Mouse (Mus musculus): ENCODE measurements at regions not wholly inside any gene's neighbourhood (a gene's known extent, or its start where the extent isn't known, plus 50 kb on each side); places are given as distances from the start of the nearest gene placed in this dataset.

GRCm38 (mm10) chr4:40053391-40053790 lies 89.5 kb upstream of the Aco1 start:
- Histone ChIP-seq H3K4me1 (ENCODE audit: control insufficient read depth in 2 of 2, insufficient read depth in 2 of 2, low read length in 2 of 2) (no peaks in the 10 kb centered on the region), H3K27me3 (ENCODE audit: control insufficient read depth, insufficient read depth, low read length) (no peaks in the 10 kb centered on the region), H3K4me2 (ENCODE audit: low read length) (no peak overlapping the region), H3K9me3 (ENCODE audit: control insufficient read depth, low read length) (no peaks in the 10 kb centered on the region), H3K9ac (ENCODE audit: low read length) (no peak overlapping the region), H3K36me3 (ENCODE audit: control insufficient read depth, insufficient read depth, low read length) (no peaks in the 10 kb centered on the region), H3K27ac (replicated peaks in 1 of 2; ENCODE audit: control insufficient read depth in 1 of 2, insufficient read depth in 1 of 2, low read depth in 2 of 2, low read length in 2 of 2) (no peak overlapping the region), H3K4me3 (ENCODE audit: control insufficient read depth in 1 of 2, insufficient read depth in 1 of 2, low read depth in 1 of 2, low read length in 2 of 2) (no peak overlapping the region)
- no peak for ATAC-seq (ENCODE audit: insufficient number of reproducible peaks, insufficient read depth, low FRiP score, low read depth)
- 62% methylated on average over 2 of the region's 2 CpGs for WGBS

- Histone ChIP-seq H3K9ac (ENCODE audit: low read length) (no peak overlapping the region), H3K4me3 (ENCODE audit: control insufficient read depth in 1 of 2, insufficient read depth in 1 of 2, low read depth in 1 of 2, low read length in 2 of 2) (no peak overlapping the region), H3K4me1 (ENCODE audit: control insufficient read depth in 2 of 2, insufficient read depth in 2 of 2, low read length in 2 of 2) (no peaks in the 10 kb centered on the region), H3K36me3 (ENCODE audit: control insufficient read depth, insufficient read depth, low read length) (no peaks in the 10 kb centered on the region), H3K27ac (replicated peaks in 1 of 2; ENCODE audit: control insufficient read depth in 1 of 2, insufficient read depth in 1 of 2, low read depth in 2 of 2, low read length in 2 of 2) (no peak overlapping the region), H3K9me3 (ENCODE audit: control insufficient read depth, low read length) (peaks cover 4% of the 10 kb centered on the region; the same call in 1 of the 2 replicates), H3K4me2 (ENCODE audit: low read length) (no peak overlapping the region), H3K27me3 (ENCODE audit: control insufficient read depth, insufficient read depth, low read length) (no peaks in the 10 kb centered on the region)
- no peak for ATAC-seq (ENCODE audit: insufficient number of reproducible peaks, insufficient read depth, low FRiP score, low read depth)
- WGBS = 78% methylated on average over 3 of the region's 3 CpGs
These were observed 79.0 kb upstream of the Aco1 start for GRCm38 (mm10) chr4:40063751-40064456.

GRCm38 (mm10) chr4:40064457-40064836 lies 78.4 kb upstream of the Aco1 start:
- H3K4me2 ChIP-seq (ENCODE audit: low read length) = no peak overlapping the region
- no peak overlapping the region for H3K27ac ChIP-seq (replicated peaks in 1 of 2; ENCODE audit: control insufficient read depth in 1 of 2, insufficient read depth in 1 of 2, low read depth in 2 of 2, low read length in 2 of 2)
- peaks cover 4% of the 10 kb centered on the region; the same call in 1 of the 2 replicates for H3K9me3 ChIP-seq (ENCODE audit: control insufficient read depth, low read length)
- no peaks in the 10 kb centered on the region for H3K4me1 ChIP-seq (ENCODE audit: control insufficient read depth in 2 of 2, insufficient read depth in 2 of 2, low read length in 2 of 2)
- 69% methylated on average over 9 of the region's 9 CpGs for WGBS
- no peaks in the 10 kb centered on the region for H3K27me3 ChIP-seq (ENCODE audit: control insufficient read depth, insufficient read depth, low read length)
- H3K4me3 ChIP-seq (ENCODE audit: control insufficient read depth in 1 of 2, insufficient read depth in 1 of 2, low read depth in 1 of 2, low read length in 2 of 2) = no peak overlapping the region
- no peaks in the 10 kb centered on the region for H3K36me3 ChIP-seq (ENCODE audit: control insufficient read depth, insufficient read depth, low read length)
- no peak for ATAC-seq (ENCODE audit: insufficient number of reproducible peaks, insufficient read depth, low FRiP score, low read depth)
- no peak overlapping the region for H3K9ac ChIP-seq (ENCODE audit: low read length)

- H3K4me2 ChIP-seq (ENCODE audit: low read length) = no peak overlapping the region
- H3K27ac ChIP-seq (replicated peaks in 1 of 2; ENCODE audit: control insufficient read depth in 1 of 2, insufficient read depth in 1 of 2, low read depth in 2 of 2, low read length in 2 of 2) = no peak overlapping the region
- no peaks in the 10 kb centered on the region for H3K4me1 ChIP-seq (ENCODE audit: control insufficient read depth in 2 of 2, insufficient read depth in 2 of 2, low read length in 2 of 2)
- no peak for ATAC-seq (ENCODE audit: insufficient number of reproducible peaks, insufficient read depth, low FRiP score, low read depth)
- H3K27me3 ChIP-seq (ENCODE audit: control insufficient read depth, insufficient read depth, low read length) = no peaks in the 10 kb centered on the region
- 55% methylated on average over 4 of the region's 4 CpGs for WGBS
- H3K36me3 ChIP-seq (ENCODE audit: control insufficient read depth, insufficient read depth, low read length) = no peaks in the 10 kb centered on the region
- H3K9ac ChIP-seq (ENCODE audit: low read length) = no peak overlapping the region
- H3K4me3 ChIP-seq (ENCODE audit: control insufficient read depth in 1 of 2, insufficient read depth in 1 of 2, low read depth in 1 of 2, low read length in 2 of 2) = no peak overlapping the region
- no peaks in the 10 kb centered on the region for H3K9me3 ChIP-seq (ENCODE audit: control insufficient read depth, low read length)
These were observed 71.8 kb upstream of the Aco1 start for GRCm38 (mm10) chr4:40070959-40071634.

GRCm38 (mm10) chr4:40081035-40081434 lies 61.8 kb upstream of the Aco1 start:
- WGBS = 46% methylated on average over 3 of the region's 3 CpGs
- Histone ChIP-seq H3K4me3 (ENCODE audit: control insufficient read depth in 1 of 2, insufficient read depth in 1 of 2, low read depth in 1 of 2, low read length in 2 of 2) (no peak overlapping the region), H3K27ac (replicated peaks in 1 of 2; ENCODE audit: control insufficient read depth in 1 of 2, insufficient read depth in 1 of 2, low read depth in 2 of 2, low read length in 2 of 2) (no peak overlapping the region), H3K9ac (ENCODE audit: low read length) (no peak overlapping the region), H3K36me3 (ENCODE audit: control insufficient read depth, insufficient read depth, low read length) (no peaks in the 10 kb centered on the region), H3K4me1 (ENCODE audit: control insufficient read depth in 2 of 2, insufficient read depth in 2 of 2, low read length in 2 of 2) (no peaks in the 10 kb centered on the region), H3K4me2 (ENCODE audit: low read length) (no peak overlapping the region), H3K27me3 (ENCODE audit: control insufficient read depth, insufficient read depth, low read length) (no peaks in the 10 kb centered on the region), H3K9me3 (ENCODE audit: control insufficient read depth, low read length) (no peaks in the 10 kb centered on the region)
- no peak for ATAC-seq (ENCODE audit: insufficient number of reproducible peaks, insufficient read depth, low FRiP score, low read depth)

GRCm38 (mm10) chr4:40090295-40090694 lies 52.6 kb upstream of the Aco1 start:
- Histone ChIP-seq H3K4me2 (ENCODE audit: low read length) (no peak overlapping the region), H3K4me1 (ENCODE audit: control insufficient read depth in 2 of 2, insufficient read depth in 2 of 2, low read length in 2 of 2) (no peaks in the 10 kb centered on the region), H3K36me3 (ENCODE audit: control insufficient read depth, insufficient read depth, low read length) (no peaks in the 10 kb centered on the region), H3K27ac (replicated peaks in 1 of 2; ENCODE audit: control insufficient read depth in 1 of 2, insufficient read depth in 1 of 2, low read depth in 2 of 2, low read length in 2 of 2) (no peak overlapping the region), H3K9ac (ENCODE audit: low read length) (no peak overlapping the region), H3K27me3 (ENCODE audit: control insufficient read depth, insufficient read depth, low read length) (no peaks in the 10 kb centered on the region), H3K9me3 (ENCODE audit: control insufficient read depth, low read length) (no peaks in the 10 kb centered on the region), H3K4me3 (ENCODE audit: control insufficient read depth in 1 of 2, insufficient read depth in 1 of 2, low read depth in 1 of 2, low read length in 2 of 2) (no peak overlapping the region)
- WGBS = 76% methylated on average over 5 of the region's 5 CpGs
- ATAC-seq (ENCODE audit: insufficient number of reproducible peaks, insufficient read depth, low FRiP score, low read depth) = no peak

All from heart, embryonic 14.5 days (tissue).